Mouse (Mus musculus) cerebellum, adult 2 months (tissue): ENCODE data around the gene Zfpm1.

ENCODE experiments used
- CTCF ChIP-seq: fragments of 200-500 bp; IDR thresholded peaks from 2 replicates; pipeline ENCODE4 v1.5.1; 2011; ENCODE audit warnings: low read depth, mild to moderate bottlenecking, control low read depth, low read length, moderate library complexity, borderline replicate concordance; ENCODE audit not compliant: insufficient read depth
- POLR2A ChIP-seq: fragments of 200-500 bp; IDR thresholded peaks from 2 replicates; pipeline ENCODE4 v1.6.1; 2011; ENCODE audit warnings: low read length, control low read depth, borderline replicate concordance; ENCODE audit not compliant: insufficient read depth

GRCm38 (mm10) chr8:122252366-122252765 lies 29.6 kb upstream of the Zfpm1 start:
- TF ChIP-seq CTCF (no peak), POLR2A (no peak)
